9 mouse cellular contexts compared by ENCODE assay signal in genomic region chr15:89841364-89842017, GRCm38 (mm10). TPM values are rescaled to one million over a fixed set of nuclear protein-coding genes. Genes with fewer than 3 reads are reported as not detected.
DNase-seq lines count a peak whose midpoint lies in the region; ATAC-seq and TF ChIP-seq lines count a peak whose summit lies in the region.
"Had no signal": no experiment of that assay in that cellular context is flagged by ENCODE, and none has a peak within 500 bp of the region (broad histone marks: within the 10 kb centered on the region; RNA-seq: fewer than 3 reads in every experiment).

Gene Syt10, minus strand, starts transcription at chr15:89841860.

- H3K27me3 ChIP-seq in testis, adult 2 months (ENCODE audit: control insufficient read depth, insufficient read depth, low read length): no peaks in the 10 kb centered on the region
- peaks cover 37% of the 10 kb centered on the region for H3K27me3 ChIP-seq in embryonic facial prominence, embryonic 12.5 days
- peaks cover 9% of the 10 kb centered on the region for H3K27me3 ChIP-seq in midbrain, embryonic 14.5 days (ENCODE audit: control insufficient read depth, insufficient read depth, low read length)

- WGBS in embryonic facial prominence, embryonic 12.5 days: 2% methylated on average over 46 of the region's 53 CpGs
- 1% methylated on average over 53 of the region's 53 CpGs for WGBS in midbrain, embryonic 14.5 days

- peaks cover 6% of the 10 kb centered on the region for H3K4me1 ChIP-seq in testis, adult 2 months (ENCODE audit: control insufficient read depth, insufficient read depth, low read length)
- H3K4me1 ChIP-seq in embryonic facial prominence, embryonic 12.5 days: peaks cover 8% of the 10 kb centered on the region
- 0 out of 2 replicates have a peak, but pooled peaks cover 4% of the 10 kb centered on the region for H3K4me1 ChIP-seq in midbrain, embryonic 14.5 days (ENCODE audit: control insufficient read depth, insufficient read depth, low read length)

- H3K36me3 ChIP-seq in testis, adult 2 months (ENCODE audit: control insufficient read depth, insufficient read depth, low read length): no peaks in the 10 kb centered on the region
- H3K36me3 ChIP-seq in embryonic facial prominence, embryonic 12.5 days: no peaks in the 10 kb centered on the region
- H3K36me3 ChIP-seq in midbrain, embryonic 14.5 days (ENCODE audit: control insufficient read depth, insufficient read depth, low read length): no peaks in the 10 kb centered on the region

- ATAC-seq in embryonic facial prominence, embryonic 12.5 days (ENCODE audit: insufficient number of reproducible peaks, insufficient read depth, low FRiP score, low TSS enrichment): 0 out of 2 replicates have a peak, but pooled peaks have one; percentile 15
- ATAC-seq in midbrain, embryonic 14.5 days (ENCODE audit: low FRiP score, low TSS enrichment): peak; percentile 71
- ATAC-seq in inflammation-experienced regulatory T-cells, adult 6 months: no peak

- no peaks in the 10 kb centered on the region for H3K9me3 ChIP-seq in embryonic facial prominence, embryonic 12.5 days
- H3K9me3 ChIP-seq in midbrain, embryonic 14.5 days (ENCODE audit: control insufficient read depth, low read length): no peaks in the 10 kb centered on the region

- H3K27ac ChIP-seq in testis, adult 2 months (ENCODE audit: control insufficient read depth, insufficient read depth, low read depth, low read length): no peak within 1 kb of the TSS
- H3K27ac ChIP-seq in embryonic facial prominence, embryonic 12.5 days: no peak within 1 kb of the TSS
- H3K27ac ChIP-seq in midbrain, embryonic 14.5 days (replicated peaks; ENCODE audit: low read depth, low read length): no peak within 1 kb of the TSS

- H3K4me3 ChIP-seq in testis, adult 2 months (ENCODE audit: control insufficient read depth, low read depth, low read length): peak within 1 kb of the TSS; percentile 67
- H3K4me3 ChIP-seq in embryonic facial prominence, embryonic 12.5 days: peak within 1 kb of the TSS; percentile 46
- H3K4me3 ChIP-seq in midbrain, embryonic 14.5 days (replicated peaks; ENCODE audit: low read depth, low read length): peak within 1 kb of the TSS; percentile 50

- intact Hi-C loops in heart, postnatal 10 days (cut with DNase I): no loop called here

- H3K9ac ChIP-seq in embryonic facial prominence, embryonic 12.5 days: peak within 1 kb of the TSS; percentile 45; the same call in 1 of the 2 replicates
- peak within 1 kb of the TSS; percentile 41; the same call in 1 of the 2 replicates for H3K9ac ChIP-seq in midbrain, embryonic 14.5 days (replicated peaks; ENCODE audit: low read length)

- no peak for DNase-seq in testis, postnatal 14 days (ENCODE audit: low spot score)
- peak; percentile 57 to 58 for DNase-seq in heart, postnatal 10 days
- peak; percentile 47 to 58 for DNase-seq in layer of hippocampus, postnatal 36 days
- DNase-seq in midbrain, embryonic 14.5 days: peak; percentile 79
- no peak for DNase-seq in spleen, adult 18-20 months

- H3K4me2 ChIP-seq in embryonic facial prominence, embryonic 12.5 days (replicated peaks): peak within 1 kb of the TSS; percentile 89
- H3K4me2 ChIP-seq in midbrain, embryonic 14.5 days (ENCODE audit: low read length): peak within 1 kb of the TSS; percentile 89

- TF ChIP-seq POLR2A in testis, adult 2 months (IDR thresholded peaks at IDR 0.05; ENCODE audit: control insufficient read depth, low read depth, low read length): no peak

- TF ChIP-seq CTCF in testis, adult 2 months (IDR thresholded peaks at IDR 0.05; ENCODE audit: control insufficient read depth, insufficient read depth, insufficient replicate concordance, low read depth, low read length): no peak

RNA-seq across cellular contexts. Expression of gene Syt10, which starts in this region (rescaled TPM):
- 0.22 and 0.24 TPM in 2 replicates for polyA plus RNA-seq in testis, adult 2 months (2012; rRNA removed)
- polyA plus RNA-seq in embryonic facial prominence, embryonic 12.5 days (2016; fragmentation: Nextera tagmentation; extraction: Ambion mirVana): not detected in 2 replicates
- not detected for total RNA-seq in heart, postnatal 10 days (2021)
- total RNA-seq in layer of hippocampus, postnatal 36 days (2021): 10 to 100 TPM; 15.0 to 22.4 TPM
- polyA plus RNA-seq in midbrain, embryonic 14.5 days (2014; fragmentation: Nextera tagmentation; extraction: Ambion mirVana): 0.74 and 1.1 TPM in 2 replicates
- polyA plus RNA-seq in inflammation-experienced regulatory T-cells, adult 6 months (2017; shearing (Covaris generic)): not detected
- polyA plus RNA-seq: small intestine, adult 2 months had no signal

Comparison
In these comparisons a context has a peak if more than half of its experiments do, and no peak if none do; other contexts are left out.
1. RNA of gene Syt10 (total RNA-seq): 15.0 to 22.4 TPM in layer of hippocampus, postnatal 36 days; not detected in heart, postnatal 10 days; every median in the first group is over 10 times any median in the second.
2. Peak in ATAC-seq, H3K4me3 ChIP-seq, H3K9ac ChIP-seq and H3K4me2 ChIP-seq in embryonic facial prominence, embryonic 12.5 days; RNA of the gene not detected or under 1 TPM.
3. Peak in DNase-seq in heart, postnatal 10 days; RNA of the gene not detected or under 1 TPM.
4. DNase-seq: peak in layer of hippocampus, postnatal 36 days (2 of 2) and midbrain, embryonic 14.5 days (single experiment); none in testis, postnatal 14 days (single experiment) and spleen, adult 18-20 months (0 of 2).
5. Peak in every context shown above with its lines, with median percentiles within 50 percentile points of each other: H3K4me3 ChIP-seq.